Mouse (Mus musculus): ENCODE measurements around the gene St3gal3. TPM values are rescaled to one million over a fixed set of nuclear protein-coding genes. Genes with fewer than 3 reads are reported as not detected.

St3gal3 gene
- polyA plus RNA-seq, 1 experiment from 2014 or later: 14.1 TPM

- WGBS: 55% methylated on average over 7 of the region's 7 CpGs
- H3K27ac ChIP-seq (ENCODE audit: low read length): peak overlapping the region; percentile 17; the same call in 1 of the 2 replicates
- no peak overlapping the region for H3K4me3 ChIP-seq (replicated peaks; ENCODE audit: low read length)
- ATAC-seq: peak; percentile 26; the same call in 1 of the 2 replicates
- peaks cover 5% of the 10 kb centered on the region; the same call in 1 of the 2 replicates for H3K36me3 ChIP-seq (ENCODE audit: control insufficient read depth, insufficient read depth)
- H3K27me3 ChIP-seq (replicated peaks; ENCODE audit: control insufficient read depth, insufficient read depth, low read length): no peaks in the 10 kb centered on the region
- H3K9ac ChIP-seq (replicated peaks; ENCODE audit: low read depth, low read length): no peak overlapping the region
- H3K4me2 ChIP-seq (ENCODE audit: low read length): no peak overlapping the region
- H3K4me1 ChIP-seq (replicated peaks; ENCODE audit: control insufficient read depth, insufficient read depth, low read length): 0 out of 2 replicates have a peak, but pooled peaks cover 2% of the 10 kb centered on the region
- no peaks in the 10 kb centered on the region for H3K9me3 ChIP-seq (ENCODE audit: control insufficient read depth, low read length)
Measured at GRCm38 (mm10) chr4:117947493-117947892, 187.2 kb downstream of the St3gal3 start.

- no peaks in the 10 kb centered on the region for H3K9me3 ChIP-seq (ENCODE audit: control insufficient read depth, low read length)
- no peak overlapping the region for H3K4me3 ChIP-seq (replicated peaks; ENCODE audit: low read length)
- H3K36me3 ChIP-seq (ENCODE audit: control insufficient read depth, insufficient read depth): no peaks in the 10 kb centered on the region
- H3K27me3 ChIP-seq (replicated peaks; ENCODE audit: control insufficient read depth, insufficient read depth, low read length): no peaks in the 10 kb centered on the region
- H3K4me1 ChIP-seq (replicated peaks; ENCODE audit: control insufficient read depth, insufficient read depth, low read length): 0 out of 2 replicates have a peak, but pooled peaks cover 2% of the 10 kb centered on the region
- H3K4me2 ChIP-seq (ENCODE audit: low read length): no peak overlapping the region
- WGBS: 85% methylated on average over 11 of the region's 11 CpGs
- peak overlapping the region; percentile 17; the same call in 1 of the 2 replicates for H3K27ac ChIP-seq (ENCODE audit: low read length)
- H3K9ac ChIP-seq (replicated peaks; ENCODE audit: low read depth, low read length): no peak overlapping the region
- ATAC-seq: no peak
Measured at GRCm38 (mm10) chr4:117946639-117947305, 187.9 kb downstream of the St3gal3 start.

GRCm38 (mm10) chr4:117943317-117943716 is 191.4 kb downstream of the St3gal3 start:
- Histone ChIP-seq H3K9me3 (ENCODE audit: control insufficient read depth, low read length) (no peaks in the 10 kb centered on the region), H3K4me3 (replicated peaks; ENCODE audit: low read length) (no peak overlapping the region), H3K36me3 (ENCODE audit: control insufficient read depth, insufficient read depth) (no peaks in the 10 kb centered on the region), H3K27me3 (replicated peaks; ENCODE audit: control insufficient read depth, insufficient read depth, low read length) (no peaks in the 10 kb centered on the region), H3K9ac (replicated peaks; ENCODE audit: low read depth, low read length) (no peak overlapping the region), H3K4me2 (ENCODE audit: low read length) (no peak overlapping the region), H3K27ac (ENCODE audit: low read length) (no peak overlapping the region), H3K4me1 (replicated peaks; ENCODE audit: control insufficient read depth, insufficient read depth, low read length) (0 out of 2 replicates have a peak, but pooled peaks cover 2% of the 10 kb centered on the region)
- no peak for ATAC-seq
- WGBS: 40% methylated on average over 5 of the region's 5 CpGs

GRCm38 (mm10) chr4:117936964-117937363 is 197.8 kb downstream of the St3gal3 start:
- Histone ChIP-seq H3K36me3 (ENCODE audit: control insufficient read depth, insufficient read depth) (peaks cover 3% of the 10 kb centered on the region; the same call in 1 of the 2 replicates), H3K27ac (ENCODE audit: low read length) (no peak overlapping the region), H3K27me3 (replicated peaks; ENCODE audit: control insufficient read depth, insufficient read depth, low read length) (no peaks in the 10 kb centered on the region), H3K9me3 (ENCODE audit: control insufficient read depth, low read length) (no peaks in the 10 kb centered on the region), H3K4me1 (replicated peaks; ENCODE audit: control insufficient read depth, insufficient read depth, low read length) (no peaks in the 10 kb centered on the region), H3K4me2 (ENCODE audit: low read length) (no peak overlapping the region), H3K9ac (replicated peaks; ENCODE audit: low read depth, low read length) (no peak overlapping the region), H3K4me3 (replicated peaks; ENCODE audit: low read length) (no peak overlapping the region)
- no peak for ATAC-seq
- WGBS: 95% methylated on average over 5 of the region's 5 CpGs

- Histone ChIP-seq H3K27me3 (replicated peaks; ENCODE audit: control insufficient read depth, insufficient read depth, low read length) (peaks cover 12% of the 10 kb centered on the region), H3K9ac (replicated peaks; ENCODE audit: low read depth, low read length) (no peak overlapping the region), H3K4me2 (ENCODE audit: low read length) (no peak overlapping the region), H3K27ac (ENCODE audit: low read length) (no peak overlapping the region), H3K9me3 (ENCODE audit: control insufficient read depth, low read length) (no peaks in the 10 kb centered on the region), H3K4me3 (replicated peaks; ENCODE audit: low read length) (no peak overlapping the region), H3K4me1 (replicated peaks; ENCODE audit: control insufficient read depth, insufficient read depth, low read length) (peaks cover 6% of the 10 kb centered on the region), H3K36me3 (ENCODE audit: control insufficient read depth, insufficient read depth) (peaks cover 3% of the 10 kb centered on the region; the same call in 1 of the 2 replicates)
- no peak for ATAC-seq
- 87% methylated on average over 4 of the region's 4 CpGs for WGBS
Measured at GRCm38 (mm10) chr4:117934081-117934480, 200.6 kb downstream of the St3gal3 start.

GRCm38 (mm10) chr4:117933248-117933647 is 201.5 kb downstream of the St3gal3 start:
- Histone ChIP-seq H3K27ac (ENCODE audit: low read length) (no peak overlapping the region), H3K27me3 (replicated peaks; ENCODE audit: control insufficient read depth, insufficient read depth, low read length) (peaks cover 19% of the 10 kb centered on the region), H3K4me2 (ENCODE audit: low read length) (no peak overlapping the region), H3K36me3 (ENCODE audit: control insufficient read depth, insufficient read depth) (peaks cover 3% of the 10 kb centered on the region; the same call in 1 of the 2 replicates), H3K4me3 (replicated peaks; ENCODE audit: low read length) (no peak overlapping the region), H3K9me3 (ENCODE audit: control insufficient read depth, low read length) (no peaks in the 10 kb centered on the region), H3K9ac (replicated peaks; ENCODE audit: low read depth, low read length) (no peak overlapping the region), H3K4me1 (replicated peaks; ENCODE audit: control insufficient read depth, insufficient read depth, low read length) (peaks cover 14% of the 10 kb centered on the region)
- WGBS: 85% methylated on average over 5 of the region's 5 CpGs
- ATAC-seq: no peak

- 0% methylated on average over 33 of the region's 33 CpGs for WGBS
Measured at GRCm38 (mm10) chr4:117929391-117929881, 205.3 kb downstream of the St3gal3 start, which contains the start of gene Artn. Artn (minus strand) TSS chr4:117929763.

GRCm38 (mm10) chr4:117928699-117929241 is 205.9 kb downstream of the St3gal3 start:
- WGBS: 3% methylated on average over 13 of the region's 13 CpGs
- Histone ChIP-seq H3K36me3 (ENCODE audit: control insufficient read depth, insufficient read depth) (no peaks in the 10 kb centered on the region), H3K27ac (ENCODE audit: low read length) (no peak overlapping the region), H3K4me2 (ENCODE audit: low read length) (peak overlapping the region; percentile 52), H3K9ac (replicated peaks; ENCODE audit: low read depth, low read length) (no peak overlapping the region; the same call in 1 of the 2 replicates), H3K9me3 (ENCODE audit: control insufficient read depth, low read length) (no peaks in the 10 kb centered on the region), H3K4me1 (replicated peaks; ENCODE audit: control insufficient read depth, insufficient read depth, low read length) (peaks cover 27% of the 10 kb centered on the region), H3K27me3 (replicated peaks; ENCODE audit: control insufficient read depth, insufficient read depth, low read length) (peaks cover 39% of the 10 kb centered on the region), H3K4me3 (replicated peaks; ENCODE audit: low read length) (no peak overlapping the region)
- ATAC-seq: peak; percentile 17

More at GRCm38 (mm10) chr4:117929391-117929881, 205.3 kb downstream of the St3gal3 start, which contains the start of gene Artn:
- no peak within 1 kb of the TSS for H3K27ac ChIP-seq (ENCODE audit: low read length)
- H3K4me3 ChIP-seq (replicated peaks; ENCODE audit: low read length): peak within 1 kb of the TSS; percentile 9
- peak within 1 kb of the TSS; percentile 52 for H3K4me2 ChIP-seq (ENCODE audit: low read length)
- ATAC-seq: no peak
- peak within 1 kb of the TSS; percentile 28; the same call in 1 of the 2 replicates for H3K9ac ChIP-seq (replicated peaks; ENCODE audit: low read depth, low read length)
- H3K9me3 ChIP-seq (ENCODE audit: control insufficient read depth, low read length): no peaks in the 10 kb centered on the region
- H3K36me3 ChIP-seq (ENCODE audit: control insufficient read depth, insufficient read depth): no peaks in the 10 kb centered on the region
- H3K4me1 ChIP-seq (replicated peaks; ENCODE audit: control insufficient read depth, insufficient read depth, low read length): peaks cover 27% of the 10 kb centered on the region
- H3K27me3 ChIP-seq (replicated peaks; ENCODE audit: control insufficient read depth, insufficient read depth, low read length): peaks cover 39% of the 10 kb centered on the region

- 14% methylated on average over 6 of the region's 6 CpGs for WGBS
- peak; percentile 41; the same call in 1 of the 2 replicates for ATAC-seq
- no peak overlapping the region for H3K4me2 ChIP-seq (ENCODE audit: low read length)
- no peaks in the 10 kb centered on the region for H3K36me3 ChIP-seq (ENCODE audit: control insufficient read depth, insufficient read depth)
- H3K9me3 ChIP-seq (ENCODE audit: control insufficient read depth, low read length): no peaks in the 10 kb centered on the region
- H3K4me1 ChIP-seq (replicated peaks; ENCODE audit: control insufficient read depth, insufficient read depth, low read length): peaks cover 27% of the 10 kb centered on the region
- peaks cover 39% of the 10 kb centered on the region for H3K27me3 ChIP-seq (replicated peaks; ENCODE audit: control insufficient read depth, insufficient read depth, low read length)
- H3K4me3 ChIP-seq (replicated peaks; ENCODE audit: low read length): no peak overlapping the region
- no peak overlapping the region for H3K9ac ChIP-seq (replicated peaks; ENCODE audit: low read depth, low read length)
- no peak overlapping the region for H3K27ac ChIP-seq (ENCODE audit: low read length)
Measured at GRCm38 (mm10) chr4:117928234-117928633, 206.5 kb downstream of the St3gal3 start.

Measured in forebrain, embryonic 16.5 days (tissue).